Mouse (Mus musculus): Measurements from ENCODE around the gene AC161166.1.

DNA sequence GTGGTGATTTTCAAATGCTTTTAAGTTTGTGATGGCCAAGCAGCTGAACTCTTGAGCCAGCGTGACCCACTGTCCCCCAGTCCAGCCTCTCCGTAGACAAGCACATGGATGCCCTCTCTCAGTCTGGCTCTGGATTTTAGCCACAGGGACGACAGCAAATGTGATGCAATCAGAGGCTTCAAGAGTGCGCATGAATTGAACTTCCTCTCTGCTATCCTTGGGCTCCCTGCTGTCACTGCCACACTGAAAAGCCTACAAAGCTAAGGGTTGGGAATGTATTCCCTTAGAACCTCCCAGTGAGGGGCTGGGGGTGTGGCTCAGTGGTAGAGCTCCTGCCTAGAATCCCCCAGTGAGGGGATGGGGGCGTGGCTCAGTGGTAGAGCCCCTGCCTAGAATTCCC, 26.4 kb upstream of the AC161166.1 start:
- TF ChIP-seq CTCF (IDR thresholded peaks at IDR 0.05; ENCODE audit: low read depth) (no peak), EP300 (IDR thresholded peaks at IDR 0.05; ENCODE audit: low read depth) (no peak)

Measured in liver, postnatal 0 days (tissue).